22 mouse cellular contexts compared by ENCODE assay signal in genomic region chr9:85003414-85003813, GRCm38 (mm10).
DNase-seq lines count a peak whose midpoint lies in the region; ATAC-seq and TF ChIP-seq lines count a peak whose summit lies in the region.
"Had no signal": no experiment of that assay in that cellular context is flagged by ENCODE, and none has a peak within 500 bp of the region (broad histone marks: within the 10 kb centered on the region; RNA-seq: fewer than 3 reads in every experiment).

No protein-coding gene starts in this region.

- H3K9me3 ChIP-seq in lung, embryonic 14.5 days (ENCODE audit: low read depth, low read length): no peaks in the 10 kb centered on the region
- H3K9me3 ChIP-seq in stomach, embryonic 14.5 days (ENCODE audit: control insufficient read depth, low read depth, low read length): no peaks in the 10 kb centered on the region
- H3K9me3 ChIP-seq in stomach, postnatal 0 days (ENCODE audit: control insufficient read depth, low read length): no peaks in the 10 kb centered on the region
- no peaks in the 10 kb centered on the region for H3K9me3 ChIP-seq in intestine, embryonic 15.5 days
- no peaks in the 10 kb centered on the region for H3K9me3 ChIP-seq in heart, embryonic 10.5 days
- H3K9me3 ChIP-seq: embryonic facial prominence, embryonic 15.5 days; forebrain, embryonic 10.5 days; forebrain, embryonic 15.5 days; G1E; hindbrain, embryonic 13.5 days had no signal

- no peak for TF ChIP-seq EP300 in stomach, postnatal 0 days (optimal IDR thresholded peaks at IDR 0.05)

- WGBS in lung, embryonic 14.5 days: 12% methylated on average over 1 of the region's 1 CpGs
- 20% methylated on average over 1 of the region's 1 CpGs for WGBS in stomach, embryonic 14.5 days
- whole genome bisulfite sequencing in stomach, postnatal 0 days: 0% methylated on average over 1 of the region's 1 CpGs
- whole genome bisulfite sequencing in intestine, embryonic 15.5 days: 13% methylated on average over 1 of the region's 1 CpGs
- WGBS in heart, embryonic 10.5 days: 8% methylated on average over 1 of the region's 1 CpGs

- ATAC-seq in lung, embryonic 14.5 days (ENCODE audit: insufficient read depth): peak; percentile 44
- 0 out of 2 replicates have a peak, but pooled peaks have one; percentile 49 for ATAC-seq in stomach, embryonic 14.5 days (ENCODE audit: insufficient number of reproducible peaks, insufficient read depth, low FRiP score, low read depth)
- no peak for ATAC-seq in stomach, postnatal 0 days (ENCODE audit: low FRiP score, low TSS enrichment)
- ATAC-seq in intestine, embryonic 15.5 days: peak; percentile 88
- ATAC-seq: forebrain, embryonic 15.5 days; hindbrain, postnatal 0 days had no signal

- no peak overlapping the region; the same call in 1 of the 2 replicates for H3K27ac ChIP-seq in lung, embryonic 14.5 days (ENCODE audit: low read depth)
- H3K27ac ChIP-seq in stomach, embryonic 14.5 days (ENCODE audit: low read length): no peak overlapping the region
- no peak overlapping the region for H3K27ac ChIP-seq in stomach, postnatal 0 days (replicated peaks)
- H3K27ac ChIP-seq in intestine, embryonic 15.5 days: no peak overlapping the region
- H3K27ac ChIP-seq in heart, embryonic 10.5 days: no peak overlapping the region
- H3K27ac ChIP-seq: embryonic facial prominence, embryonic 15.5 days; forebrain, embryonic 10.5 days; forebrain, embryonic 15.5 days; hindbrain, embryonic 13.5 days; hindbrain, postnatal 0 days had no signal

- DNase-seq in lung, embryonic 14.5 days: peak; percentile 36
- DNase-seq in lung, adult 18-20 months: no peak
- DNase-seq in stomach, postnatal 0 days (ENCODE audit: low spot score): no peak
- DNase-seq in cerebellum, postnatal 4 days (ENCODE audit: low spot score in 2 of 2): no peak
- DNase-seq in layer of hippocampus, postnatal 36 days: no peak
- DNase-seq in heart, embryonic 10.5 days (ENCODE audit: low spot score): no peak
- DNase-seq: adrenal gland, postnatal 14 days; cerebellum, adult 18-20 months; cerebellum, adult 9-11 months; embryo, embryonic 11 days; gastrocnemius, postnatal 36 days; heart, adult 11 months; heart, postnatal 10 days had no signal

- no peak for TF ChIP-seq CTCF in lung, embryonic 14.5 days (IDR thresholded peaks at IDR 0.05; ENCODE audit: low read depth)
- TF ChIP-seq CTCF in stomach, postnatal 0 days (IDR thresholded peaks at IDR 0.05; ENCODE audit: low read depth): no peak

- H3K4me3 ChIP-seq in lung, embryonic 14.5 days (ENCODE audit: low read depth, low read length): no peak overlapping the region
- no peak overlapping the region for H3K4me3 ChIP-seq in stomach, embryonic 14.5 days (ENCODE audit: low read depth, low read length)
- no peak overlapping the region for H3K4me3 ChIP-seq in stomach, postnatal 0 days (ENCODE audit: low read depth, low read length)
- H3K4me3 ChIP-seq in intestine, embryonic 15.5 days (replicated peaks): no peak overlapping the region
- H3K4me3 ChIP-seq in heart, embryonic 10.5 days: no peak overlapping the region
- H3K4me3 ChIP-seq: embryonic facial prominence, embryonic 15.5 days; erythroblast, embryonic 14.5 days; forebrain, embryonic 10.5 days; forebrain, embryonic 15.5 days; hindbrain, embryonic 13.5 days had no signal

- H3K4me1 ChIP-seq in lung, embryonic 14.5 days (ENCODE audit: insufficient read depth): no peaks in the 10 kb centered on the region
- no peaks in the 10 kb centered on the region for H3K4me1 ChIP-seq in stomach, embryonic 14.5 days (ENCODE audit: control insufficient read depth, insufficient read depth, low read length)
- H3K4me1 ChIP-seq in stomach, postnatal 0 days (replicated peaks; ENCODE audit: control insufficient read depth, insufficient read depth): no peaks in the 10 kb centered on the region
- no peaks in the 10 kb centered on the region for H3K4me1 ChIP-seq in intestine, embryonic 15.5 days (replicated peaks)
- no peaks in the 10 kb centered on the region for H3K4me1 ChIP-seq in heart, embryonic 10.5 days
- H3K4me1 ChIP-seq: embryonic facial prominence, embryonic 15.5 days; forebrain, embryonic 10.5 days; forebrain, embryonic 15.5 days; hindbrain, embryonic 13.5 days had no signal

- H3K27me3 ChIP-seq in lung, embryonic 14.5 days (ENCODE audit: insufficient read depth, low read length): no peaks in the 10 kb centered on the region
- H3K27me3 ChIP-seq in stomach, embryonic 14.5 days (ENCODE audit: control insufficient read depth, insufficient read depth, low read length): no peaks in the 10 kb centered on the region
- no peaks in the 10 kb centered on the region for H3K27me3 ChIP-seq in stomach, postnatal 0 days (ENCODE audit: control insufficient read depth, insufficient read depth, low read length)
- no peaks in the 10 kb centered on the region for H3K27me3 ChIP-seq in intestine, embryonic 15.5 days (replicated peaks)
- no peaks in the 10 kb centered on the region for H3K27me3 ChIP-seq in heart, embryonic 10.5 days (ENCODE audit: insufficient read depth, poor library complexity, severe bottlenecking)
- H3K27me3 ChIP-seq: embryonic facial prominence, embryonic 15.5 days; forebrain, embryonic 15.5 days; hindbrain, embryonic 13.5 days had no signal

- no peak overlapping the region for H3K4me2 ChIP-seq in lung, embryonic 14.5 days
- H3K4me2 ChIP-seq in stomach, embryonic 14.5 days (replicated peaks; ENCODE audit: low read depth, low read length): no peak overlapping the region
- no peak overlapping the region for H3K4me2 ChIP-seq in stomach, postnatal 0 days (replicated peaks; ENCODE audit: low read depth)
- no peak overlapping the region for H3K4me2 ChIP-seq in intestine, embryonic 15.5 days (replicated peaks)
- H3K4me2 ChIP-seq: embryonic facial prominence, embryonic 15.5 days; forebrain, embryonic 15.5 days; hindbrain, embryonic 13.5 days had no signal

- no peaks in the 10 kb centered on the region for H3K36me3 ChIP-seq in lung, embryonic 14.5 days (ENCODE audit: insufficient read depth)
- no peaks in the 10 kb centered on the region for H3K36me3 ChIP-seq in stomach, embryonic 14.5 days (ENCODE audit: control insufficient read depth, insufficient read depth, low read length)
- H3K36me3 ChIP-seq in stomach, postnatal 0 days (ENCODE audit: control insufficient read depth, insufficient read depth, low read length): no peaks in the 10 kb centered on the region
- no peaks in the 10 kb centered on the region for H3K36me3 ChIP-seq in intestine, embryonic 15.5 days
- H3K36me3 ChIP-seq in heart, embryonic 10.5 days: no peaks in the 10 kb centered on the region
- H3K36me3 ChIP-seq: embryonic facial prominence, embryonic 15.5 days; forebrain, embryonic 10.5 days; forebrain, embryonic 15.5 days; G1E; hindbrain, embryonic 13.5 days had no signal

- H3K9ac ChIP-seq in lung, embryonic 14.5 days: no peak overlapping the region
- H3K9ac ChIP-seq in stomach, embryonic 14.5 days (replicated peaks; ENCODE audit: low read depth, low read length): no peak overlapping the region
- H3K9ac ChIP-seq in stomach, postnatal 0 days (ENCODE audit: low read length): no peak overlapping the region
- no peak overlapping the region for H3K9ac ChIP-seq in intestine, embryonic 15.5 days
- H3K9ac ChIP-seq: embryonic facial prominence, embryonic 15.5 days; forebrain, embryonic 15.5 days; hindbrain, embryonic 13.5 days had no signal
